Mouse (Mus musculus) liver, embryonic 15.5 days (tissue): ENCODE measurements at regions not wholly inside any gene's neighbourhood (a gene's known extent, or its start where the extent isn't known, plus 50 kb on each side); places are given as distances from the start of the nearest gene placed in this dataset.

Source experiments
- ATAC-seq: fragments of 200-750 bp; cut with Nextera tagmentation; 2 replicates; pipeline ENCODE4 v1.8.0; 2017; ENCODE audit warnings: moderate number of reproducible peaks, mild to moderate bottlenecking, moderate library complexity; ENCODE audit not compliant: insufficient read depth
- H3K27ac ChIP-seq: fragments of 300-500 bp; sonication (generic); replicated peaks from 2 replicates; pipeline ENCODE4 v1.5.1; 2015; ENCODE audit warnings: mild to moderate bottlenecking, inconsistent platforms
- H3K27me3 ChIP-seq: fragments of 300-500 bp; sonication (generic); 2 replicates; pipeline ENCODE4 v1.6.1; 2015; ENCODE audit warnings: mild to moderate bottlenecking, inconsistent platforms
- H3K36me3 ChIP-seq: fragments of 300-500 bp; sonication (generic); replicated peaks from 2 replicates; pipeline ENCODE4 v1.6.1; 2015; ENCODE audit warnings: moderate library complexity, mild to moderate bottlenecking, inconsistent platforms
- H3K4me1 ChIP-seq: fragments of 300-500 bp; sonication (generic); replicated peaks from 2 replicates; pipeline ENCODE4 v1.6.1; 2015; ENCODE audit warnings: inconsistent platforms
- H3K4me2 ChIP-seq: fragments of 300-500 bp; sonication (generic); 2 replicates; pipeline ENCODE4 v1.6.1; 2015; ENCODE audit warnings: moderate library complexity, mild to moderate bottlenecking, inconsistent platforms
- H3K4me3 ChIP-seq: fragments of 300-500 bp; sonication (generic); replicated peaks from 2 replicates; pipeline ENCODE4 v1.5.1; 2015; ENCODE audit warnings: mild to moderate bottlenecking, inconsistent platforms
- H3K9ac ChIP-seq: fragments of 300-500 bp; sonication (generic); 2 replicates; pipeline ENCODE4 v1.6.1; 2015; ENCODE audit warnings: moderate library complexity, mild to moderate bottlenecking, inconsistent platforms
- H3K9me3 ChIP-seq: fragments of 300-500 bp; sonication (generic); replicated peaks from 2 replicates; pipeline ENCODE4 v1.6.1; 2016; ENCODE audit warnings: inconsistent platforms
- WGBS: fragments of 180-500 bp; shearing (Covaris S2); methylation state at CpG from one replicate; pipeline ENCODE4 v1.1.7; 2015; ENCODE audit warnings: mixed read lengths; ENCODE audit not compliant: insufficient replicate concordance; 5-methylcytosine and 5-hydroxymethylcytosine counted together

- no peaks in the 10 kb centered on the region for H3K36me3 ChIP-seq
- ATAC-seq = no peak
- H3K9me3 ChIP-seq = no peaks in the 10 kb centered on the region
- WGBS = 67% methylated on average over 9 of the region's 9 CpGs
- H3K4me2 ChIP-seq = no peak overlapping the region
- no peak overlapping the region for H3K9ac ChIP-seq
- H3K27me3 ChIP-seq = no peaks in the 10 kb centered on the region
- H3K27ac ChIP-seq = no peak overlapping the region
- peaks cover 26% of the 10 kb centered on the region for H3K4me1 ChIP-seq
- no peak overlapping the region for H3K4me3 ChIP-seq
Observed at GRCm38 (mm10) chr19:29194066-29194830, 57.4 kb upstream of the Jak2 start.

- WGBS = 34% methylated on average over 4 of the region's 4 CpGs
- no peak for ATAC-seq
- H3K9me3 ChIP-seq = no peaks in the 10 kb centered on the region
- no peak overlapping the region for H3K9ac ChIP-seq
- peaks cover 33% of the 10 kb centered on the region for H3K4me1 ChIP-seq
- no peak overlapping the region for H3K27ac ChIP-seq
- no peak overlapping the region for H3K4me3 ChIP-seq
- H3K36me3 ChIP-seq = no peaks in the 10 kb centered on the region
- no peaks in the 10 kb centered on the region for H3K27me3 ChIP-seq
- no peak overlapping the region for H3K4me2 ChIP-seq
Observed at GRCm38 (mm10) chr19:29196186-29196585, 55.4 kb upstream of the Jak2 start.

- Histone ChIP-seq H3K4me3 (no peak overlapping the region), H3K27me3 (no peaks in the 10 kb centered on the region), H3K36me3 (no peaks in the 10 kb centered on the region), H3K9ac (no peak overlapping the region), H3K4me2 (no peak overlapping the region), H3K9me3 (no peaks in the 10 kb centered on the region), H3K27ac (no peak overlapping the region), H3K4me1 (peaks cover 43% of the 10 kb centered on the region)
- no peak for ATAC-seq
- 85% methylated on average over 3 of the region's 3 CpGs for WGBS
Observed at GRCm38 (mm10) chr19:29198636-29199035, 53.0 kb upstream of the Jak2 start.

- H3K9ac ChIP-seq = no peak overlapping the region
- no peaks in the 10 kb centered on the region for H3K27me3 ChIP-seq
- 26% methylated on average over 7 of the region's 7 CpGs for WGBS
- H3K27ac ChIP-seq = no peak overlapping the region; the same call in 1 of the 2 replicates
- ATAC-seq = peak; percentile 18; the same call in 1 of the 2 replicates
- H3K4me3 ChIP-seq = no peak overlapping the region
- no peaks in the 10 kb centered on the region for H3K9me3 ChIP-seq
- peaks cover 47% of the 10 kb centered on the region for H3K4me1 ChIP-seq
- no peak overlapping the region for H3K4me2 ChIP-seq
- H3K36me3 ChIP-seq = no peaks in the 10 kb centered on the region
Observed at GRCm38 (mm10) chr19:29199117-29199823, 52.4 kb upstream of the Jak2 start.

GRCm38 (mm10) chr19:29201674-29202073 is 50.0 kb upstream of the Jak2 start:
- no peak overlapping the region for H3K4me3 ChIP-seq
- peaks cover 44% of the 10 kb centered on the region for H3K4me1 ChIP-seq
- H3K27me3 ChIP-seq = no peaks in the 10 kb centered on the region
- no peaks in the 10 kb centered on the region for H3K9me3 ChIP-seq
- H3K4me2 ChIP-seq = no peak overlapping the region
- no peak for ATAC-seq
- WGBS = 77% methylated on average over 9 of the region's 9 CpGs
- H3K9ac ChIP-seq = no peak overlapping the region
- no peaks in the 10 kb centered on the region for H3K36me3 ChIP-seq
- H3K27ac ChIP-seq = no peak overlapping the region
